Mouse (Mus musculus): ENCODE measurements around the gene Slc38a2. TPM values are rescaled to one million over a fixed set of nuclear protein-coding genes. Genes with fewer than 3 reads are reported as not detected.

Slc38a2 gene
- polyA plus RNA-seq (2021; fragmentation: Nextera tagmentation), result 14.4 and 14.8 TPM in 2 replicates
- long read RNA-seq, experiment 1, full-length matches to known transcripts, result 4 of 47 reads
- long read RNA-seq, experiment 1, partial matches to known transcripts, result 17 of 47 reads
- long read RNA-seq, experiment 1, other reads (novel, unspliced or antisense), result 26 of 47 reads
- long read RNA-seq, experiment 2, full-length matches to known transcripts, result 71 of 164 reads
- long read RNA-seq, experiment 2, partial matches to known transcripts, result 59 of 164 reads
- long read RNA-seq, experiment 2, other reads (novel, unspliced or antisense), result 34 of 164 reads

GRCm38 (mm10) chr15:96699521-96700511, at the start of gene Slc38a2:
Gene Slc38a2, minus strand, starts transcription at chr15:96699730.

GRCm38 (mm10) chr15:96642436-96643405, 56.8 kb downstream of the Slc38a2 start, which contains the start of gene Slc38a1:
Gene Slc38a1, minus strand, starts transcription at chr15:96642913.

Other genes with a start within 250 kb of the Slc38a2 start
- gene Scaf11, start 238.9 kb downstream of the Slc38a2 start, polyA plus RNA-seq (2021; fragmentation: Nextera tagmentation), result 19.3 and 19.7 TPM in 2 replicates
- gene Slc38a1, start 56.8 kb downstream of the Slc38a2 start, polyA plus RNA-seq (2021; fragmentation: Nextera tagmentation), result 53.9 and 56.3 TPM in 2 replicates

All from layer of hippocampus, adult 6 months (tissue).